Mouse (Mus musculus): ENCODE data around the gene Rpsa.

DNA sequence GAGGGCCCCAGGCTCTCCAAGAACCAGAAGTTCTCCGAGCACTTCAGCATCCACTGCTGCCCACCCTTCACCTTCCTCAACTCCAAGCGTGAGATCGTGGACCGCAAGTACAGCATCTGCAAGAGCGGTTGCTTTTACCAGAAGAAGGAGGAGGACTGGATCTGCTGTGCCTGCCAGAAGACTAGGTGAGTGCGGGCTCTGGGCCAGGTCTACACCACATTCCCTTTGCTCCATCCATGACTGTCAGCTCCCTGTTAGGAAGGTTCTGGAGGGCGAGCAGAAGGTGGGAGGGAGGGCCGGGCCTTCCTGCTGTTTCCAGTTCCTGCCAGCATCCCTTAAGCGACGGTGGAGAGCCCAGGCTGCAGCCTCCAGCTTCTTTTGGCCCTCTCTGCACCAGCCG is 40.3 kb downstream of the Rpsa start:
- TF ChIP-seq CTCF (conservative IDR thresholded peaks at IDR 0.05; ENCODE audit: low read length) (no peak), POU5F1 (IDR thresholded peaks at IDR 0.05; ENCODE audit: borderline replicate concordance, low read length) (no peak)
